Mouse (Mus musculus): ENCODE measurements around the gene Ltbp2. TPM values are rescaled to one million over a fixed set of nuclear protein-coding genes. Genes with fewer than 3 reads are reported as not detected.
A peak's percentile ranks its signal among the peaks of the same experiment; 100 is the strongest.

Gene Ltbp2
- polyA plus RNA-seq, 1 experiment from 2014 or later: 0.83 TPM

- Histone ChIP-seq H3K9ac (ENCODE audit: low read depth, low read length) (no peak overlapping the region), H3K4me1 (ENCODE audit: control insufficient read depth, insufficient read depth, low read length) (peaks cover 26% of the 10 kb centered on the region), H3K4me3 (ENCODE audit: low read length) (no peak overlapping the region), H3K27ac (ENCODE audit: low read length) (no peak overlapping the region), H3K36me3 (ENCODE audit: control insufficient read depth, insufficient read depth, low read length) (no peaks in the 10 kb centered on the region), H3K4me2 (ENCODE audit: low read depth, low read length) (no peak overlapping the region), H3K9me3 (ENCODE audit: control insufficient read depth, low read length) (no peaks in the 10 kb centered on the region), H3K27me3 (replicated peaks; ENCODE audit: control insufficient read depth, insufficient read depth, low read length) (no peaks in the 10 kb centered on the region)
- ATAC-seq: peak; percentile 27; the same call in 1 of the 2 replicates
- 31% methylated on average over 6 of the region's 6 CpGs for WGBS
Measured at GRCm38 (mm10) chr12:84847882-84848281, 28.4 kb downstream of the Ltbp2 start.

- no peaks in the 10 kb centered on the region for H3K27me3 ChIP-seq (replicated peaks; ENCODE audit: control insufficient read depth, insufficient read depth, low read length)
- no peaks in the 10 kb centered on the region for H3K9me3 ChIP-seq (ENCODE audit: control insufficient read depth, low read length)
- H3K9ac ChIP-seq (ENCODE audit: low read depth, low read length): no peak overlapping the region
- peaks cover 26% of the 10 kb centered on the region for H3K4me1 ChIP-seq (ENCODE audit: control insufficient read depth, insufficient read depth, low read length)
- no peak overlapping the region for H3K27ac ChIP-seq (ENCODE audit: low read length)
- no peak overlapping the region for H3K4me2 ChIP-seq (ENCODE audit: low read depth, low read length)
- no peaks in the 10 kb centered on the region for H3K36me3 ChIP-seq (ENCODE audit: control insufficient read depth, insufficient read depth, low read length)
- H3K4me3 ChIP-seq (ENCODE audit: low read length): no peak overlapping the region
- ATAC-seq: peak; percentile 78; the same call in 1 of the 2 replicates
- 23% methylated on average over 7 of the region's 7 CpGs for WGBS
Measured at GRCm38 (mm10) chr12:84847480-84847879, 28.9 kb downstream of the Ltbp2 start.

GRCm38 (mm10) chr12:84846594-84847014 lies 29.7 kb downstream of the Ltbp2 start:
- Histone ChIP-seq H3K36me3 (ENCODE audit: control insufficient read depth, insufficient read depth, low read length) (no peaks in the 10 kb centered on the region), H3K4me3 (ENCODE audit: low read length) (no peak overlapping the region), H3K9me3 (ENCODE audit: control insufficient read depth, low read length) (no peaks in the 10 kb centered on the region), H3K4me2 (ENCODE audit: low read depth, low read length) (no peak overlapping the region), H3K27ac (ENCODE audit: low read length) (no peak overlapping the region), H3K27me3 (replicated peaks; ENCODE audit: control insufficient read depth, insufficient read depth, low read length) (no peaks in the 10 kb centered on the region), H3K4me1 (ENCODE audit: control insufficient read depth, insufficient read depth, low read length) (peaks cover 18% of the 10 kb centered on the region), H3K9ac (ENCODE audit: low read depth, low read length) (no peak overlapping the region)
- 35% methylated on average over 9 of the region's 9 CpGs for WGBS
- no peak for ATAC-seq

GRCm38 (mm10) chr12:84842706-84843105 lies 33.6 kb downstream of the Ltbp2 start:
- no peak overlapping the region for H3K4me3 ChIP-seq (ENCODE audit: low read length)
- ATAC-seq: no peak
- peaks cover 17% of the 10 kb centered on the region for H3K4me1 ChIP-seq (ENCODE audit: control insufficient read depth, insufficient read depth, low read length)
- 75% methylated on average over 6 of the region's 6 CpGs for WGBS
- H3K9ac ChIP-seq (ENCODE audit: low read depth, low read length): no peak overlapping the region
- H3K36me3 ChIP-seq (ENCODE audit: control insufficient read depth, insufficient read depth, low read length): no peaks in the 10 kb centered on the region
- H3K4me2 ChIP-seq (ENCODE audit: low read depth, low read length): no peak overlapping the region
- H3K27ac ChIP-seq (ENCODE audit: low read length): no peak overlapping the region
- no peaks in the 10 kb centered on the region for H3K27me3 ChIP-seq (replicated peaks; ENCODE audit: control insufficient read depth, insufficient read depth, low read length)
- H3K9me3 ChIP-seq (ENCODE audit: control insufficient read depth, low read length): no peaks in the 10 kb centered on the region

- no peak for ATAC-seq
- Histone ChIP-seq H3K9ac (ENCODE audit: low read depth, low read length) (no peak overlapping the region), H3K27ac (ENCODE audit: low read length) (peak overlapping the region; percentile 33; the same call in 1 of the 2 replicates)
Measured at GRCm38 (mm10) chr12:84841158-84842140, 34.9 kb downstream of the Ltbp2 start.

GRCm38 (mm10) chr12:84840734-84841133 lies 35.6 kb downstream of the Ltbp2 start:
- no peaks in the 10 kb centered on the region for H3K36me3 ChIP-seq (ENCODE audit: control insufficient read depth, insufficient read depth, low read length)
- H3K4me3 ChIP-seq (ENCODE audit: low read length): no peak overlapping the region
- 0 out of 2 replicates have a peak overlapping the region, but pooled peaks have one; percentile 33 for H3K27ac ChIP-seq (ENCODE audit: low read length)
- H3K4me2 ChIP-seq (ENCODE audit: low read depth, low read length): no peak overlapping the region
- peaks cover 6% of the 10 kb centered on the region; the same call in 1 of the 2 replicates for H3K4me1 ChIP-seq (ENCODE audit: control insufficient read depth, insufficient read depth, low read length)
- WGBS: 69% methylated on average over 3 of the region's 3 CpGs
- no peaks in the 10 kb centered on the region for H3K27me3 ChIP-seq (replicated peaks; ENCODE audit: control insufficient read depth, insufficient read depth, low read length)
- H3K9ac ChIP-seq (ENCODE audit: low read depth, low read length): no peak overlapping the region
- H3K9me3 ChIP-seq (ENCODE audit: control insufficient read depth, low read length): no peaks in the 10 kb centered on the region
- no peak for ATAC-seq

More at GRCm38 (mm10) chr12:84841158-84842140, 34.9 kb downstream of the Ltbp2 start:
- Histone ChIP-seq H3K4me1 (ENCODE audit: control insufficient read depth, insufficient read depth, low read length) (peaks cover 7% of the 10 kb centered on the region; the same call in 1 of the 2 replicates), H3K4me2 (ENCODE audit: low read depth, low read length) (no peak overlapping the region), H3K9me3 (ENCODE audit: control insufficient read depth, low read length) (no peaks in the 10 kb centered on the region), H3K27me3 (replicated peaks; ENCODE audit: control insufficient read depth, insufficient read depth, low read length) (no peaks in the 10 kb centered on the region), H3K4me3 (ENCODE audit: low read length) (no peak overlapping the region), H3K36me3 (ENCODE audit: control insufficient read depth, insufficient read depth, low read length) (no peaks in the 10 kb centered on the region)
- 62% methylated on average over 15 of the region's 15 CpGs for WGBS

- 83% methylated on average over 4 of the region's 4 CpGs for WGBS
- no peak for ATAC-seq
- Histone ChIP-seq H3K27ac (ENCODE audit: low read length) (no peak overlapping the region), H3K4me2 (ENCODE audit: low read depth, low read length) (no peak overlapping the region), H3K4me3 (ENCODE audit: low read length) (no peak overlapping the region), H3K9me3 (ENCODE audit: control insufficient read depth, low read length) (no peaks in the 10 kb centered on the region), H3K9ac (ENCODE audit: low read depth, low read length) (no peak overlapping the region), H3K4me1 (ENCODE audit: control insufficient read depth, insufficient read depth, low read length) (peaks cover 6% of the 10 kb centered on the region; the same call in 1 of the 2 replicates), H3K27me3 (replicated peaks; ENCODE audit: control insufficient read depth, insufficient read depth, low read length) (no peaks in the 10 kb centered on the region), H3K36me3 (ENCODE audit: control insufficient read depth, insufficient read depth, low read length) (no peaks in the 10 kb centered on the region)
Measured at GRCm38 (mm10) chr12:84839965-84840364, 36.4 kb downstream of the Ltbp2 start.

- no peaks in the 10 kb centered on the region for H3K9me3 ChIP-seq (ENCODE audit: control insufficient read depth, low read length)
- H3K4me3 ChIP-seq (ENCODE audit: low read length): no peak overlapping the region
- no peaks in the 10 kb centered on the region for H3K4me1 ChIP-seq (ENCODE audit: control insufficient read depth, insufficient read depth, low read length)
- H3K27me3 ChIP-seq (replicated peaks; ENCODE audit: control insufficient read depth, insufficient read depth, low read length): no peaks in the 10 kb centered on the region
- no peak overlapping the region for H3K4me2 ChIP-seq (ENCODE audit: low read depth, low read length)
- H3K27ac ChIP-seq (ENCODE audit: low read length): no peak overlapping the region
- 74% methylated on average over 5 of the region's 5 CpGs for WGBS
- no peaks in the 10 kb centered on the region for H3K36me3 ChIP-seq (ENCODE audit: control insufficient read depth, insufficient read depth, low read length)
- H3K9ac ChIP-seq (ENCODE audit: low read depth, low read length): no peak overlapping the region
- no peak for ATAC-seq
Measured at GRCm38 (mm10) chr12:84835626-84836025, 40.7 kb downstream of the Ltbp2 start.

- no peaks in the 10 kb centered on the region for H3K9me3 ChIP-seq (ENCODE audit: control insufficient read depth, low read length)
- no peak overlapping the region for H3K9ac ChIP-seq (ENCODE audit: low read depth, low read length)
- peak; percentile 36 for ATAC-seq
- 73% methylated on average over 4 of the region's 4 CpGs for WGBS
- no peaks in the 10 kb centered on the region for H3K36me3 ChIP-seq (ENCODE audit: control insufficient read depth, insufficient read depth, low read length)
- peaks cover under 1% of the 10 kb centered on the region; the same call in 1 of the 2 replicates for H3K27me3 ChIP-seq (replicated peaks; ENCODE audit: control insufficient read depth, insufficient read depth, low read length)
- H3K4me2 ChIP-seq (ENCODE audit: low read depth, low read length): no peak overlapping the region
- no peak overlapping the region for H3K4me3 ChIP-seq (ENCODE audit: low read length)
- no peak overlapping the region for H3K27ac ChIP-seq (ENCODE audit: low read length)
- H3K4me1 ChIP-seq (ENCODE audit: control insufficient read depth, insufficient read depth, low read length): no peaks in the 10 kb centered on the region
Measured at GRCm38 (mm10) chr12:84834773-84835172, 41.6 kb downstream of the Ltbp2 start.
